Mouse (Mus musculus) midbrain, embryonic 11.5 days (tissue): ENCODE measurements around the gene 4930453N24Rik. TPM values are rescaled to one million over a fixed set of nuclear protein-coding genes. Genes with fewer than 3 reads are reported as not detected.

Source experiments
- ATAC-seq: fragments of 200-750 bp; cut with Nextera tagmentation; 2 replicates; pipeline ENCODE4 v1.8.0; 2017; ENCODE audit warnings: moderate TSS enrichment, moderate library complexity; ENCODE audit not compliant: low FRiP score
- DNase-seq: peaks from one replicate; pipeline ENCODE4 v3.0.0; 2015; ENCODE audit warnings: low spot score; ENCODE audit errors: missing footprints
- H3K27ac ChIP-seq: fragments of 300-500 bp; sonication (generic); 2 replicates; pipeline ENCODE4 v1.5.1; 2014; ENCODE audit warnings: low read depth, low read length
- H3K27me3 ChIP-seq: fragments of 300-500 bp; sonication (generic); 2 replicates; pipeline ENCODE4 v1.6.1; 2014; ENCODE audit warnings: mild to moderate bottlenecking, low read length, moderate library complexity, mixed read lengths; ENCODE audit not compliant: control insufficient read depth, insufficient read depth
- H3K36me3 ChIP-seq: fragments of 300-500 bp; sonication (generic); 2 replicates; pipeline ENCODE4 v1.6.1; 2014; ENCODE audit warnings: mild to moderate bottlenecking, low read length, moderate library complexity, mixed read lengths; ENCODE audit not compliant: control insufficient read depth, insufficient read depth
- H3K4me1 ChIP-seq: fragments of 300-500 bp; sonication (generic); 2 replicates; pipeline ENCODE4 v1.6.1; 2014; ENCODE audit warnings: low read length; ENCODE audit not compliant: control insufficient read depth, insufficient read depth
- H3K4me2 ChIP-seq: fragments of 300-500 bp; sonication (generic); 2 replicates; pipeline ENCODE4 v1.6.1; 2014; ENCODE audit warnings: mild to moderate bottlenecking, moderate library complexity
- H3K4me3 ChIP-seq: fragments of 300-500 bp; sonication (generic); 2 replicates; pipeline ENCODE4 v1.5.1; 2014; ENCODE audit warnings: low read depth, low read length
- H3K9ac ChIP-seq: fragments of 300-500 bp; sonication (generic); 2 replicates; pipeline ENCODE4 v1.6.1; 2014; ENCODE audit warnings: low read length
- H3K9me3 ChIP-seq: fragments of 300-500 bp; sonication (generic); 2 replicates; pipeline ENCODE4 v1.6.1; 2016; ENCODE audit warnings: low read length; ENCODE audit not compliant: control insufficient read depth
- WGBS: fragments of 180-500 bp; shearing (Covaris S2); extraction: QIAGEN DNeasy Blood & Tissue Kit; methylation state at CpG from one replicate; pipeline ENCODE4 v1.1.7; 2014; 5-methylcytosine and 5-hydroxymethylcytosine counted together
- polyA plus RNA-seq: library from polyadenylated mRNA; unstranded; fragments of >200 nt; fragmentation: Nextera tagmentation; extraction: Ambion mirVana; gene quantifications from 2 replicates; pipeline ENCODE4 v1.2.1, GENCODE M21; 2014

Gene 4930453N24Rik
- polyA plus RNA-seq, 1 experiment from 2014 or later, result 33.3 TPM

DNA sequence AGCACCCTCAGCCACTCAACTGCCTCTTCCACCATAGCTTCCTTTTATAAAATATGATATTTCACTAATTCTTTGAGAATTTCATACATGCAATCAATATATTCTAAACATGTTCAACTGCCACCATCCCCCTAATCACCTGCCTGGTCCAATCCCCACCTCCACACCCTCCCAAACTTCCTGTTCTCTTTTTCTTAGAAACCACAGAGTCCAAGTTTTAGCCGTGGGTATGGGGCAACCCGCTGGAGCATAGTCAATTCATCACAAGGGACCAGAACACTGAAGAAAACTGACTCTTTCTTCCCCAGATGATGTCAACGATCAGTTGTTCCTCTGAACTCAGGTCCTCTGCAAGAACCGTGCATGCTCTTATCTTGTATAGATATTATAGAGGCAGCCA, 25.9 kb downstream of the 4930453N24Rik start:
- H3K9ac ChIP-seq, result no peak overlapping the region
- no peak overlapping the region for H3K27ac ChIP-seq
- no peak overlapping the region for H3K4me2 ChIP-seq
- H3K4me3 ChIP-seq, result no peak overlapping the region
- H3K27me3 ChIP-seq, result no peaks in the 10 kb centered on the region
- no peaks in the 10 kb centered on the region for H3K9me3 ChIP-seq
- no peak for ATAC-seq
- H3K36me3 ChIP-seq, result no peaks in the 10 kb centered on the region
- H3K4me1 ChIP-seq, result no peaks in the 10 kb centered on the region
- DNase-seq, result no peak
- WGBS, result 87% methylated on average over 4 of the region's 4 CpGs

DNA sequence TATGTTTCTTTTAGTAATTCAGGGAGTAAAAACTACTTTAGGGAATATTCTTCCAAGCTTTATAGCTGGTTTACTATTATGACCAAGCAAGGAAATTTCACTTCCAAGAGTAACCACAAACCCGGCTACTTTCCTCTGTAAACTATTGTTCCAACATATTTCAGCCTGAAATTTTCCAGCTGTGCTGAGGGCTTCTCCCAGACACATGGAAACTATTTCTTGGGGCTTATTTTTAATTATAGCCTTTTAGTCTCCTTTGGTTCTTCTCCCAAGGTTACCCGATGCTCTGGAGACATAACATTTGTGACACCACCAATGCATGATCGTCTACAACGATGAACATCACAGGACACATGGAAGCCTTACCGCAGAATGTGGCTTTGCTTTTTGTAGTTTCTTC, 33.7 kb downstream of the 4930453N24Rik start:
- Histone ChIP-seq H3K4me2 (no peak overlapping the region), H3K9ac (no peak overlapping the region), H3K27ac (no peak overlapping the region), H3K9me3 (no peaks in the 10 kb centered on the region), H3K27me3 (no peaks in the 10 kb centered on the region), H3K36me3 (no peaks in the 10 kb centered on the region), H3K4me1 (no peaks in the 10 kb centered on the region), H3K4me3 (no peak overlapping the region)
- ATAC-seq, result no peak
- DNase-seq, result no peak
- 81% methylated on average over 5 of the region's 5 CpGs for WGBS

DNA sequence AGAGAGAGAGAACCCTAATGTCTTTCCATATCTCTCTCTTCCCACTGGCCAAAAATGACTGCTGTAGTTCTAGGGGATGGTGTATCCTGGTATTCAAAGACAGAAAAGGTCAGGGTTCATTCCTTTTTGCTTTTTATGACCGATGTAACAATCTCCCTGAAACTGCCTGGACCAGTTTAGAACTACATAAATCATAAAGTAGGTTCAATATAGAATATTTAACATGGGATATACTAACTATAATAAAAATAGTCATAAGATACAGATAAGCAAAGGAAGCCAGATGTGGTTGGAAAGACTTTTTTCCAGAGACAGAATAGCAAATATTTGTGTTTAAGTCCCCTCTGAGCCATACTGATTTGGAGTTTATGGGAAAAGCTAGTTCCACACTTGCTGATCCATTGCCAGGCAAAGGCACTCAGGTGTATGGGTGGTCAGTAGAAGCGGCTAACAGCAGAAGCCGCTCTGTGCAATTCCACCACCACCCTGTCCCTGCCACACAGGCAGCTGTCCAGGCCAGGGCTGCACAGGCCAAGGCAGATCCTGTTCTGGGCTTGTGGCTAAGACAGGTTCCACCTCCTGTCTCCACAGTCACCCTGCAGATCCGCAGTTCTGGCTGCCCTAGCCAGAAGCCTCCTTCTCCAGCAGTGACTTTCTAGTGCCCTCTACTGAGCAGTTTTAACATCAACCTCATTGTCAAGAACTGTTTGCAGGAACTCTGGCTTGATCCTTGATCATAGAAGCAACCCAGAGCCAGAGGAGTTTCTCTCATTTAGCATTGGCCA, 47.5 kb downstream of the 4930453N24Rik start:
- ATAC-seq (peak; percentile 94), DNase-seq (peak; percentile 93)
- Histone ChIP-seq H3K27ac (no peak overlapping the region; the same call in 1 of the 2 replicates), H3K27me3 (no peaks in the 10 kb centered on the region), H3K9ac (no peak overlapping the region), H3K4me3 (no peak overlapping the region), H3K9me3 (no peaks in the 10 kb centered on the region), H3K4me2 (no peak overlapping the region), H3K4me1 (no peaks in the 10 kb centered on the region), H3K36me3 (no peaks in the 10 kb centered on the region)
- WGBS, result 54% methylated on average over 4 of the region's 4 CpGs

DNA sequence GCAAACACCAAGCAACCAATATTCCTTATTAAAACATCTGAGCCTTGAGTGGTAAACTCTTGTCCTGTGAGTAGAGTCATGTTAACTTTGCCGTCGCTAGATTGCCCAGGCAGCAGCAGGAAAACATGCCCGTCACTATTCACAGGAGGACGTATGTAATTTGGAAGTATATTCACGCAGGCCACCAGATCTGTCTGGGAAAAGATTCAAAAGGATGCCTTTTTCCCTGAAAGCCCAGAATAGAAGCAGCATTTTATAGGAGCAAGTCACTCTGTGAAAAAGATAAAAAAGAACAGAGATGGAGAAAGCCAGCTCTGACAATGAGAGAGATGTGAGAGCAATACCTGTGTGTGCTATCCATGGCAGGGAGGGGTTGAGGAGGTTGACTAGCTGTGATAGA, 49.4 kb downstream of the 4930453N24Rik start:
- DNase-seq, result no peak
- ATAC-seq, result no peak
- WGBS, result 86% methylated on average over 5 of the region's 5 CpGs
- H3K36me3 ChIP-seq, result no peaks in the 10 kb centered on the region
- H3K4me3 ChIP-seq, result no peak overlapping the region
- no peak overlapping the region for H3K4me2 ChIP-seq
- H3K4me1 ChIP-seq, result no peaks in the 10 kb centered on the region
- no peaks in the 10 kb centered on the region for H3K27me3 ChIP-seq
- H3K27ac ChIP-seq, result no peak overlapping the region
- H3K9ac ChIP-seq, result no peak overlapping the region
- H3K9me3 ChIP-seq, result no peaks in the 10 kb centered on the region

DNA sequence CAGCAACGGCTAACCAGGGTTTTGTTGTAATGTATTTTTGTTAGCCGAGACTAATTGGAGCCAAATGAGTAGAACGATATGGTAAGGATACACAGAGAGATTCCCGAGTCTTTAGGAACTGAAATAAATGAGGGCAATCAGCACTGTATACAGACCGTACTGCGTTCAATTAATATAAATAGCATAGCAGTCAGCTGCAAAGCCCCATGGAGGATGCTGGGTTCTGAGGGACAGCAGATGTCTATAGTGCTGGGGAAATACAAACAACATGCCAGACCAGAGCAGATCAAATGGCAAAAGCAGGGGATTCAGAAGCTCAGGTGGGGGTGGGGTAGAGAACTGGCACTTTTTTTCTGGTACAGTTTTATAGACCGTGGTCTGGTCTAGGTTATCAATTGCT, 51.9 kb downstream of the 4930453N24Rik start:
- no peak overlapping the region for H3K27ac ChIP-seq
- no peaks in the 10 kb centered on the region for H3K9me3 ChIP-seq
- DNase-seq, result no peak
- no peaks in the 10 kb centered on the region for H3K27me3 ChIP-seq
- WGBS, result 81% methylated on average over 7 of the region's 7 CpGs
- H3K36me3 ChIP-seq, result no peaks in the 10 kb centered on the region
- ATAC-seq, result no peak
- H3K9ac ChIP-seq, result no peak overlapping the region
- H3K4me3 ChIP-seq, result no peak overlapping the region
- no peak overlapping the region for H3K4me2 ChIP-seq
- no peaks in the 10 kb centered on the region for H3K4me1 ChIP-seq

DNA sequence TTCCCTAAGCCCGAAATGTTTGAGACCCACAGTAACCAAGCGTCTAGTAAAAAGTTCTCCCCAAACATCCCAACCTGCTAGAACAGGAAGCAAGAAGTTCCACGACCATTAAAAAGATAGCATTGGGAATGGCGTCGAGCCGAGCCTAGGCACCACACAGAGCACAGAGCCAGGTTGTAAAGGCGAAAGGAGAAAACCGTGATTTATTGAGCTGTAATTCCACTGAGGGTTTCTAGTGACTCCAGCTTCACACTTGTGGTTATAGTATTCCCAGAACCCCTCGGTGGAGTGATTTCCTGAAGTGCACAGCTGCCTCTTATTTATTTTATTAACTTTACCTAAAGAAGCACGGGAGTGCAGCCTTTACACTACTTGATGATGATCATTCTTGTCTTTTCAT, 53.1 kb downstream of the 4930453N24Rik start:
- ATAC-seq, result no peak
- Histone ChIP-seq H3K9ac (no peak overlapping the region), H3K4me2 (no peak overlapping the region), H3K27ac (no peak overlapping the region), H3K36me3 (no peaks in the 10 kb centered on the region), H3K27me3 (no peaks in the 10 kb centered on the region), H3K9me3 (no peaks in the 10 kb centered on the region), H3K4me3 (no peak overlapping the region), H3K4me1 (no peaks in the 10 kb centered on the region)
- 82% methylated on average over 10 of the region's 10 CpGs for WGBS
- no peak for DNase-seq

DNA sequence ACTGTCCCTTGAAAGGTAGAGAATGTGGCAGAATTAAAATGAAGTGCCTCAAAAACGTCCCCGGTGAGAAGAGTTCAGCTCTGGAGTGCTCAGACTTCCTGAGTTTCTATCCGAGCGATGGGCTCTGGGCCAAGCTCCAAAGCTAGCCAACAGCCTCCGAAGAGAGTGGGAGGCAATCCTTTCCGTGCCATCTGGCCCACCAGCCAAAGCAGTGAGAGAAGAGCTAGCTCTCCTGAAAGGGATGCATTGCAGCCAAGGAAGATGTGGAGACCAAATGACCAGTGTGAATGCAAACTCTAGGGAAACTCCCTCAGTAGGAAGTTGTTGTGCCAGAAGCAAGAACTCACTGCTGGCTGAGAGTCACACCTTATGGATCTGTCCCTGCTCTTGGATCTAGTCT, 59.1 kb downstream of the 4930453N24Rik start:
- Histone ChIP-seq H3K4me1 (no peaks in the 10 kb centered on the region), H3K27me3 (no peaks in the 10 kb centered on the region), H3K27ac (no peak overlapping the region), H3K9me3 (no peaks in the 10 kb centered on the region), H3K4me3 (no peak overlapping the region), H3K9ac (no peak overlapping the region), H3K4me2 (no peak overlapping the region), H3K36me3 (no peaks in the 10 kb centered on the region)
- DNase-seq (no peak), ATAC-seq (no peak)
- WGBS, result 90% methylated on average over 6 of the region's 6 CpGs

Other genes with a start within 250 kb of the 4930453N24Rik start
- gene Csnka2ip, start 168.8 kb downstream of the 4930453N24Rik start, polyA plus RNA-seq, result not detected in 2 replicates
- gene Zfp654, start 80.5 kb upstream of the 4930453N24Rik start, polyA plus RNA-seq, result 8.1 and 8.5 TPM in 2 replicates
- 124 and 143 TPM in 2 replicates for gene Cggbp1, start 80.8 kb upstream of the 4930453N24Rik start, polyA plus RNA-seq